Mouse (Mus musculus) embryonic facial prominence, embryonic 14.5 days (tissue): Measurements from ENCODE around the gene Plcl1. TPM values are rescaled to one million over a fixed set of nuclear protein-coding genes. Genes with fewer than 3 reads are reported as not detected.

Source experiments
- ATAC-seq: fragments of 200-750 bp; cut with Nextera tagmentation; 2 replicates; pipeline ENCODE4 v1.8.0; 2017; ENCODE audit warnings: low read depth, moderate number of reproducible peaks, moderate TSS enrichment
- DNase-seq: peaks from one replicate; pipeline ENCODE4 v3.0.0-alpha.2; 2015; ENCODE audit warnings: low spot score
- H3K27ac ChIP-seq: fragments of 300-500 bp; sonication (generic); replicated peaks from 2 replicates; pipeline ENCODE4 v1.5.1; 2014; ENCODE audit warnings: low read depth, mild to moderate bottlenecking, low read length, moderate library complexity
- H3K27me3 ChIP-seq: fragments of 300-500 bp; sonication (generic); replicated peaks from 2 replicates; pipeline ENCODE4 v1.6.1; 2014; ENCODE audit warnings: low read length; ENCODE audit not compliant: control insufficient read depth, insufficient read depth
- H3K36me3 ChIP-seq: fragments of 300-500 bp; sonication (generic); 2 replicates; pipeline ENCODE4 v1.6.1; 2014; ENCODE audit warnings: low read length, mixed read lengths; ENCODE audit not compliant: control insufficient read depth, insufficient read depth
- H3K4me1 ChIP-seq: fragments of 300-500 bp; sonication (generic); 2 replicates; pipeline ENCODE4 v1.6.1; 2014; ENCODE audit warnings: antibody characterized with exemption, low read length; ENCODE audit not compliant: control insufficient read depth, insufficient read depth
- H3K4me2 ChIP-seq: fragments of 300-500 bp; sonication (generic); 2 replicates; pipeline ENCODE4 v1.6.1; 2014; ENCODE audit warnings: low read depth, mild to moderate bottlenecking, low read length, moderate library complexity, mixed read lengths
- H3K4me3 ChIP-seq: fragments of 300-500 bp; sonication (generic); 2 replicates; pipeline ENCODE4 v1.5.1; 2014; ENCODE audit warnings: low read depth, mild to moderate bottlenecking, low read length
- H3K9ac ChIP-seq: fragments of 300-500 bp; sonication (generic); 2 replicates; pipeline ENCODE4 v1.6.1; 2014; ENCODE audit warnings: low read depth, mild to moderate bottlenecking, low read length, moderate library complexity, mixed read lengths
- H3K9me3 ChIP-seq: fragments of 300-500 bp; sonication (generic); 2 replicates; pipeline ENCODE4 v1.6.1; 2016; ENCODE audit warnings: low read length; ENCODE audit not compliant: control insufficient read depth
- WGBS: fragments of 180-500 bp; shearing (Covaris S2); extraction: QIAGEN DNeasy Blood & Tissue Kit; methylation state at CpG from one replicate; pipeline ENCODE4 v1.1.7; 2014; 5-methylcytosine and 5-hydroxymethylcytosine counted together
- polyA plus RNA-seq: library from polyadenylated mRNA; unstranded; fragments of >200 nt; fragmentation: Nextera tagmentation; extraction: Ambion mirVana; gene quantifications from 2 replicates; pipeline ENCODE4 v1.2.1, GENCODE M21; 2014

The Plcl1 gene
- polyA plus RNA-seq, 1 experiment from 2014 or later: 2.4 TPM

DNA sequence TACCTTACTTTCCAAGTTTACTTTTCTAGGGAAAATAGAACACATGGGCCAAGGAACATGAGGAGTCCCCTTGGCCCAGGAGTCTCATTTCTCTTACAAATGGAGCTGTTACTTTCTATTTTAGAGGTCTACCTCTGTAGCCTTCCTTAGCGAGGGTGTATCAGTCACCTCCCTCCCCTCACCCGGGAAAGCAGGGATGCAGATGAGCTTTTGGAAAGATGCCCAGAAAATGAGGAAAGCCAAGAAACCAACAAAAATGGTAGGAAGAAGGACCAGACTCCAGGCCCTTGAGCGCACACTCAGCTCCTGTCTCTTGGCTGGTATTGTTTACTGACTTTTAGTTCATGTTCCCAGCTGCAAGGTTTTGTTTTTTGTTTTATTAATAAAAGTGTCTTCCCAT is 319.7 kb downstream of the Plcl1 start:
- ATAC-seq: no peak
- no peaks in the 10 kb centered on the region for H3K4me1 ChIP-seq
- no peak overlapping the region for H3K27ac ChIP-seq
- no peak overlapping the region for H3K4me2 ChIP-seq
- peak; percentile 39 for DNase-seq
- no peaks in the 10 kb centered on the region for H3K27me3 ChIP-seq
- H3K36me3 ChIP-seq: no peaks in the 10 kb centered on the region
- 44% methylated on average over 3 of the region's 3 CpGs for WGBS
- H3K9ac ChIP-seq: no peak overlapping the region
- 0 out of 2 replicates have a peak, but pooled peaks cover 2% of the 10 kb centered on the region for H3K9me3 ChIP-seq
- no peak overlapping the region for H3K4me3 ChIP-seq

DNA sequence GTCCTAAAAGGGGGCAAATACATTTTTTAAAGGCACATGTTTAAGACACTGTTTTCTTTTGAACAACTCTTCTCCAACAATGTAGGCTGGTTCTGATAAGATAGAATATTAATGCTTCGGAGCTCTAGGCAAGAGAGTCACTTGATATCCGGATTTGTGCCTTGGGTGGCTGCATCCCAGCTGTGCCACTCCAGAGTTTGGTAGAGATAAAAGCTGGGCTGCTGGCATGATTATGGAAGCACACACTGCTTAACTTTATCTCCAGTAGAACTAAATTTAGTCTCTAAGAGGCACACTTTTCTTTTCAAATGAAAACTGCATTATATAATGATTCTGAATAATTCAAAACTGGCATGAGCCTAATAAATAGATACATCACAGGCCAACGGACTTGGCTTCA is 323.6 kb downstream of the Plcl1 start:
- Histone ChIP-seq H3K27ac (no peak overlapping the region), H3K27me3 (no peaks in the 10 kb centered on the region), H3K4me1 (no peaks in the 10 kb centered on the region), H3K4me3 (no peak overlapping the region), H3K4me2 (no peak overlapping the region), H3K9me3 (0 out of 2 replicates have a peak, but pooled peaks cover 3% of the 10 kb centered on the region), H3K36me3 (no peaks in the 10 kb centered on the region), H3K9ac (no peak overlapping the region)
- ATAC-seq (no peak), DNase-seq (no peak)
- 75% methylated on average over 3 of the region's 3 CpGs for WGBS

DNA sequence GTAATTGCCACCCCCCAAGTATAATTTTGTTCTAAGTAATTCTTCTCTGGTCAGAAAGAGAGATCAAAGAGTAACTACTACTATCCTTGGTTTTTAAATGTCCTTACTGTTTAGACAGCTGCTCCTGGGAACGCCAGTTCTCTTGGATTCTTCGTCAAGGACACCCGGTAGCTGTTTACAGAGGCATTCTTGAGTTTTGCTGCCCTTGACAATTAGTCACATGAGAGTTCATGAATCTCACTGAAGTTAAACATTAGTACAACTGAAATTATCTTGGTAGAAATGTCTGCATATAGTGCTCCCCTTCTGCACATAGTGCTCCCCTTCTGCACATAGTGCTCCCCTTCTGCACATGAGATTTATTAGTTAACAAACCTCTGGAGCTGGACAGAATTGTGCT is 327.2 kb downstream of the Plcl1 start:
- DNase-seq: no peak
- H3K36me3 ChIP-seq: no peaks in the 10 kb centered on the region
- 61% methylated on average over 3 of the region's 3 CpGs for WGBS
- no peak overlapping the region for H3K4me3 ChIP-seq
- no peak overlapping the region for H3K27ac ChIP-seq
- no peak overlapping the region for H3K9ac ChIP-seq
- H3K9me3 ChIP-seq: 0 out of 2 replicates have a peak, but pooled peaks cover 3% of the 10 kb centered on the region
- H3K27me3 ChIP-seq: no peaks in the 10 kb centered on the region
- no peak overlapping the region for H3K4me2 ChIP-seq
- H3K4me1 ChIP-seq: no peaks in the 10 kb centered on the region
- no peak for ATAC-seq

DNA sequence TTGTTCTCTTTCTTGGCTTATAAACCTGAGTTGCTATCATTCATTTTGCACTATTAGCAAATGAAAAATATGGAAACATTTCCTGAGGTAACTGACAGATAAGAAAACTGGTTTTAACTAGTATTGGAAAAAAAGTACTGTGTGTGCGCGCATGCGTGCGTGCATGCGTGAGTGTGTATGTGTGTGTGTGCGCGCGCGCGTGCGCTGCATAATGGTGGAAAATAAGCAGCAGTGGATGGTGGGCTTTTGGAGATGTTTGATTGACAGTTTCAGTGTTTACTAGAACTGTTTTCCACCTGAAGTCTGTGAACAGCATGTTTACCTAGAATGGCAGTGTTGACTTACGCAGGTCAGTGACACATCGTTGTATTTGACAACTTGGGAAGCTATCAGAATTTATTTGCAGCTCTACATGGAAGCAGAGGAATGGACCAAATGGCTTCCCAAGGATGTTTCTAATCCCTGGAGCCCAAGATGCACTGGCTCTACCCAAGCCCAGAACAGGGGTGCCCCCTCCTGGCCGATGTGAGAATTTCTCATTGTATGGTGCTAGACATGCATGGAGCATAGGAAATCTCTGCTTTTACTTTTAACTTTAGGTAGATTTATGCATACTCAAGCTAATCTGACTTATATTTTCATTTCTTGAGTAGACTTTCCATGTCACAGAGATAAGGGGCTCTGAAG is 330.5 kb downstream of the Plcl1 start:
- Histone ChIP-seq H3K4me3 (no peak overlapping the region), H3K9ac (no peak overlapping the region), H3K4me1 (no peaks in the 10 kb centered on the region), H3K27me3 (no peaks in the 10 kb centered on the region), H3K27ac (no peak overlapping the region), H3K9me3 (no peaks in the 10 kb centered on the region), H3K36me3 (no peaks in the 10 kb centered on the region), H3K4me2 (no peak overlapping the region)
- peak; percentile 65; the same call in 1 of the 2 replicates for ATAC-seq
- 86% methylated on average over 14 of the region's 14 CpGs for WGBS
- DNase-seq: peak; percentile 79

DNA sequence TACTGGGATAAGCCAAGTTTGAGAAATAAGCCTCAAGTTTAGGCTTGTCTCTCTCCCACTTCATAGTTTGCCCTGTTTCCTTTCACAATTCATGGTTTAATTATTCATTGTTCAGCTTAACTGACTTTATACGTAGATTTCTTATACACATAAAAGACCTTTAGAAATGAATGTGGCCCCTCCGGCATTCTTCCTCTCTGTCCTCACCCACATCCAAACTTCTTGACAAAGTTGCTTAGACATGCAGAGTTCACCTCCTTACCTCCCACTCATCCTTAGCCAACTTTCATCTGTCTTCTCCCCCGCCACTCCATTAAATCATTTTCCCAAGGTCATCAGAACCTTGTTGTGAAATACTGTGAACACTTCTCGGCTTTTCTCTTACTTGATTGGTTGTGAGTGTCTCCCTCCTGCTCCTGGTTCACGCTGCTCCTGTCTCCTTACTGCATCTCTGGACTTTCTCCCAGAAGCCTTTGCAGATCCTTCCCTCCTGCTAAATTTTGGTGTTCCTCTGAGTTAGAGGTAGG is 331.1 kb downstream of the Plcl1 start:
- Histone ChIP-seq H3K4me2 (no peak overlapping the region), H3K4me3 (no peak overlapping the region), H3K27ac (no peak overlapping the region), H3K4me1 (no peaks in the 10 kb centered on the region), H3K36me3 (no peaks in the 10 kb centered on the region), H3K9me3 (no peaks in the 10 kb centered on the region), H3K27me3 (no peaks in the 10 kb centered on the region), H3K9ac (no peak overlapping the region)
- 59% methylated on average over 5 of the region's 5 CpGs for WGBS
- ATAC-seq (no peak), DNase-seq (no peak)

DNA sequence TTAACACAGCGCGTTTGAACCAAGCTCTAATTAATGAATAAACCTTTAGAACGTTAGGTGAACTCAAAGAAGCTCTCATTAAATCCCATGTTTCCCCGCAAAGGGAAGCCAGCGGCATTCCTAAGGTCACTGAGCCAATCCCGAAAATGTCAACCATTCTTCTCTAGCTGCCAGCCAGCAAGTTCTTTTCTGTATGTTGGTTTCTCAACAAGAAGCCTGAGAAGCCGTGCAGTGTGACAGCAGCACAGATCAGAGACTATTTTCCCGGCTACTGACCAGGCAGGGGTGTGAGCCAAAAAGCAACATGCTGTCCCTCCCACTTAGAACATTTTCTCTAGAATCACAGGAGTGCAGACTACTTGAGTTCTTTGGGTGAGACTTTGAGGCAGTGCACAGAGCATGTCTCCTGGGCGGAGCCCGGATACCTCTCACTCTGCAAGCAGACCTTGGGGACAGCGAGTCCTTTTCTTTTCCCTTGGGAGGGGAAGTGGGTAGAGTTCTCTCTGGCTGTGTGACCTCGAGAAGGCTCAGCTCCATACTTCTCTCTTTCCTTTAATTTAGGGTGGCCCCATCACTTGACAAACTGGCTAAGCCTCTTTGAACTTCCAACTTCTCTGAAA is 333.1 kb downstream of the Plcl1 start:
- no peak overlapping the region for H3K4me2 ChIP-seq
- WGBS: 60% methylated on average over 12 of the region's 12 CpGs

DNA sequence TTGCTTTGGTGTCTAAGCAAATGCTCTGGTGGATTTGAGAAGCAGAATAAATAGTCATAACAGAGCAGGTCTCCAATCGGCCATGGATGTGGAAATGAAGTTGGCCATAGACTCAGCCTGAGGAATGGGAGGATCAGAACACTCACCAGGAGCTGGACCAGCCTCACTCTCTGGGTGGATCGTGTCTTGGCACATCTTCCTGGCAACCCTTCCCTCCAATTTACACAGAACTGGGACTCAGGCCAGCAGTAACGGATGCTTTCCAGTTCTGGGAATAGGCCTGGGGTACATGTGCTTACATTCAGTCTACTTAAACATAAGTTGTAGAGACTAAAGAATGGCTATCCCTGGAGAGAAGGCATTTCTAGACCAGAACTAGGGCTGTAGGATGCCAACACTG is 336.2 kb downstream of the Plcl1 start:
- ATAC-seq: peak; percentile 33; the same call in 1 of the 2 replicates
- peak; percentile 72 for DNase-seq

More for the DNA sequence above, 333.1 kb downstream of the Plcl1 start:
- Histone ChIP-seq H3K4me3 (no peak overlapping the region), H3K4me1 (no peaks in the 10 kb centered on the region), H3K27me3 (no peaks in the 10 kb centered on the region), H3K9me3 (no peaks in the 10 kb centered on the region), H3K36me3 (no peaks in the 10 kb centered on the region), H3K27ac (no peak overlapping the region), H3K9ac (no peak overlapping the region)
- DNase-seq (no peak), ATAC-seq (no peak)

DNA sequence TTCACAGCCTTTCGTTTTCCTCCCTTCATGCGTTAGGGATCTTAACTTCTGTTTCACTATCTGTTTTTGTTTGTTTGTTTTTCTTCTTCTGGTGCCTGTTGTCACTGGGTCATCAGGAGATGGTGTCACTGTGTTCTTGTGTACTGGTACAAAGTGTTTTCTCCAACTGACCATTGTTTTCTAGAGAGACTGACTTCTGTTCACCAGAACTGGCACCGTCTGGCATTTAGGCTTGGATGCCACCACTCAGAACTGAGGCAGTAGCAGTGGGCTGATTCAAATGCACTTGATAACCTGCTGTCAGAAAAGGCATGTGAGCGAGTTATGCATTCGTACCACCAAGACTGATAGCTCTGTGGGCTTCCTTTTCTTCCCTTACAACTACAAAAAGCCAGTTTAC is 342.8 kb downstream of the Plcl1 start:
- Histone ChIP-seq H3K9ac (no peak overlapping the region), H3K4me3 (no peak overlapping the region), H3K27me3 (no peaks in the 10 kb centered on the region), H3K27ac (no peak overlapping the region), H3K4me1 (no peaks in the 10 kb centered on the region), H3K9me3 (no peaks in the 10 kb centered on the region), H3K36me3 (no peaks in the 10 kb centered on the region), H3K4me2 (no peak overlapping the region)
- 74% methylated on average over 5 of the region's 5 CpGs for WGBS
- DNase-seq (no peak), ATAC-seq (no peak)

More for the DNA sequence above, 336.2 kb downstream of the Plcl1 start:
- no peaks in the 10 kb centered on the region for H3K9me3 ChIP-seq
- no peaks in the 10 kb centered on the region for H3K4me1 ChIP-seq
- no peak overlapping the region for H3K4me2 ChIP-seq
- no peaks in the 10 kb centered on the region for H3K27me3 ChIP-seq
- WGBS: 45% methylated on average over 3 of the region's 3 CpGs
- no peaks in the 10 kb centered on the region for H3K36me3 ChIP-seq
- no peak overlapping the region for H3K9ac ChIP-seq
- H3K4me3 ChIP-seq: no peak overlapping the region
- H3K27ac ChIP-seq: no peak overlapping the region
